Mouse (Mus musculus) C2C12 (cell line): ENCODE results near the gene Ptn.

Source experiments
- CTCF ChIP-seq: IDR thresholded peaks from one replicate; pipeline ENCODE4 v1.5.1; 2011; ENCODE audit not compliant: control insufficient read depth, insufficient read depth, insufficient read length
- MAX ChIP-seq: IDR thresholded peaks from one replicate; pipeline ENCODE4 v1.6.1; 2011; ENCODE audit warnings: mild to moderate bottlenecking, control low read depth
- MYOD1 ChIP-seq: IDR thresholded peaks from one replicate; pipeline ENCODE4 v1.6.1; 2011; ENCODE audit warnings: low read depth; ENCODE audit not compliant: control insufficient read depth, insufficient read length

DNA sequence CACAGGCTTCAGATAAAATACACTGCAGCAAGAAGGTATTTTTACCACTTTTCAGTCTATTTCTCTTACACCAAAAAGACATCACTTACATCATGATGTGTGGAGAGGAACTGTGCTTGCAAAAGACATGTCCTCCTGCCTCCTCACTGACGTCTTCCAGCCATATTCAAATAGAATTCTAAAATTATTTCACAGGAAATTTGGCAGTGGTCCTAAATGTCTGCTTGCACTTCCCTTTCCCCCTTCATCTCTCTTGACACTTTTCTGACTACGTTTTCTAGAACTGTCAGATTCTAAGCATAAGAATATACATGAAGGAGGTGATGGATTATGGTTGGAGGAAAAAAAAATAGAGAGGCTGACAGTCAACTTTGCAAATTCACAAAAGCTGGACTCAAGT is 33.0 kb downstream of the Ptn start:
- TF ChIP-seq CTCF (no peak), MAX (no peak), MYOD1 (no peak)
